In genomic region chr7:81862587-81863583, GRCm38 (mm10) we compare ENCODE assay signal across 8 mouse cellular contexts. TPM values are rescaled to one million over a fixed set of nuclear protein-coding genes. Genes with fewer than 3 reads are reported as not detected.
A peak's percentile ranks its signal among the peaks of the same experiment; 100 is the strongest.
DNase-seq lines count a peak whose midpoint lies in the region; ATAC-seq lines count a peak whose summit lies in the region.

No protein-coding gene starts in this region.

- intact Hi-C loops in heart, postnatal 25 days (cut with DNase I) = loop anchor here (5.0 to 10.0 kb wide), 2 partner anchors 76 to 412 kb away; partner anchors contain the start of gene 3110040N11Rik
- intact Hi-C loops in left cerebral cortex, postnatal 36 days (cut with DNase I) = loop anchor here (5.0 kb wide), 2 partner anchors 36 to 89 kb away; partner anchors contain the start of gene Btbd1

- ATAC-seq in inflammation-experienced regulatory T-cells, adult 6 months = peak; percentile 88

- DNase-seq in heart, adult 11 months = peak; percentile 97
- no peak for DNase-seq in heart, postnatal 25 days (ENCODE audit: low spot score)
- DNase-seq in embryo, embryonic 11 days = peak; percentile 19
- DNase-seq in lung, postnatal 14 days = peak; percentile 57
- peak; percentile 85 for DNase-seq in thymus, postnatal 25 days
- DNase-seq in yolk sac, embryonic 10.5 days (ENCODE audit: low spot score) = no peak
- no peak for DNase-seq in left cerebral cortex, postnatal 36 days (ENCODE audit: low spot score in 2 of 2)

RNA-seq across cellular contexts. Expression of gene Tm6sf1, which starts 4.1 kb away (rescaled TPM):
- total RNA-seq in heart, postnatal 25 days (2021) = 10 to 100 TPM; 13.1 to 13.4 TPM
- polyA plus RNA-seq in inflammation-experienced regulatory T-cells, adult 6 months (2017; shearing (Covaris generic)) = 10 to 100 TPM in 2 of 3 experiments, 1 to 10 TPM in 1; 5.4 to 14.7 (median 10.2) TPM
- 10 to 100 TPM; 28.4 to 36.9 TPM for total RNA-seq in left cerebral cortex, postnatal 36 days (2021)

RNA-seq across cellular contexts. Expression of gene Gm10160, which starts 7.3 kb away (rescaled TPM):
- total RNA-seq in heart, postnatal 25 days (2021) = not detected
- not detected for polyA plus RNA-seq in inflammation-experienced regulatory T-cells, adult 6 months (2017; shearing (Covaris generic))
- total RNA-seq in left cerebral cortex, postnatal 36 days (2021) = not detected

RNA-seq across cellular contexts. Expression of gene Btbd1, which starts 33.7 kb away (rescaled TPM):
- 100 to 1,000 TPM; 121 to 134 TPM for total RNA-seq in heart, postnatal 25 days (2021)
- polyA plus RNA-seq in inflammation-experienced regulatory T-cells, adult 6 months (2017; shearing (Covaris generic)) = 10 to 100 TPM; 13.9 to 23.0 (median 16.8) TPM
- total RNA-seq in left cerebral cortex, postnatal 36 days (2021) = 100 to 1,000 TPM; 113 to 124 TPM

Comparison
In these comparisons a context has a peak if more than half of its experiments do, and no peak if none do; other contexts are left out.
1. DNase-seq: peak in heart, adult 11 months (single experiment), embryo, embryonic 11 days (single experiment), lung, postnatal 14 days (single experiment) and thymus, postnatal 25 days (single experiment); none in heart, postnatal 25 days (single experiment), yolk sac, embryonic 10.5 days (single experiment) and left cerebral cortex, postnatal 36 days (0 of 2).